In genomic region chr8:11421105-11421504, GRCm38 (mm10) we compare ENCODE assay signal across 9 mouse cellular contexts. TPM values are rescaled to one million over a fixed set of nuclear protein-coding genes. Genes with fewer than 3 reads are reported as not detected.
DNase-seq lines count a peak whose midpoint lies in the region; ATAC-seq and TF ChIP-seq lines count a peak whose summit lies in the region.
"Had no signal": no experiment of that assay in that cellular context is flagged by ENCODE, and none has a peak within 500 bp of the region (broad histone marks: within the 10 kb centered on the region; RNA-seq: fewer than 3 reads in every experiment).

No protein-coding gene starts in this region.

- H3K36me3 ChIP-seq in thymus, adult 2 months (ENCODE audit: control insufficient read depth, insufficient read depth, low read length): no peaks in the 10 kb centered on the region
- H3K36me3 ChIP-seq in intestine, postnatal 0 days (ENCODE audit: control insufficient read depth, insufficient read depth): peaks cover 19% of the 10 kb centered on the region; the same call in 1 of the 2 replicates

- intact Hi-C loops in heart, postnatal 10 days (cut with DNase I): loop anchor here (1.0 kb wide), 1 partner anchor 168 kb away; no protein-coding TSS in a partner anchor

- TF ChIP-seq POLR2A in thymus, adult 2 months (IDR thresholded peaks at IDR 0.05; ENCODE audit: control insufficient read depth, extremely low read depth, insufficient read depth, low read length, poor library complexity): no peak

- no peaks in the 10 kb centered on the region for H3K27me3 ChIP-seq in thymus, adult 2 months (ENCODE audit: control insufficient read depth, insufficient read depth, low read length)
- no peaks in the 10 kb centered on the region for H3K27me3 ChIP-seq in intestine, postnatal 0 days (replicated peaks; ENCODE audit: control insufficient read depth, insufficient read depth, low read length)
- H3K27me3 ChIP-seq: embryonic facial prominence, embryonic 15.5 days had no signal

- 64% methylated on average over 14 of the region's 14 CpGs for WGBS in thymus, adult 2 months
- WGBS in intestine, postnatal 0 days: 57% methylated on average over 14 of the region's 14 CpGs

- TF ChIP-seq CTCF in thymus, adult 2 months (IDR thresholded peaks at IDR 0.05; ENCODE audit: borderline replicate concordance, control insufficient read depth, extremely low read depth, insufficient read depth, low read length, poor library complexity): peak; percentile 91
- peak; percentile 80 for TF ChIP-seq CTCF in intestine, postnatal 0 days (IDR thresholded peaks at IDR 0.05; ENCODE audit: low read depth)

- H3K27ac ChIP-seq in thymus, adult 2 months (ENCODE audit: control insufficient read depth, insufficient read depth, low read length): no peak overlapping the region
- H3K27ac ChIP-seq in intestine, postnatal 0 days (ENCODE audit: low read depth, low read length): no peak overlapping the region
- H3K27ac ChIP-seq: embryonic facial prominence, embryonic 15.5 days had no signal

- H3K4me2 ChIP-seq in intestine, postnatal 0 days (replicated peaks; ENCODE audit: low read depth): no peak overlapping the region
- H3K4me2 ChIP-seq: embryonic facial prominence, embryonic 15.5 days had no signal

- ATAC-seq in intestine, postnatal 0 days: no peak
- ATAC-seq in megakaryocyte-erythroid progenitor cell, adult 5-6 weeks (replicated peaks; ENCODE audit: low FRiP score, low TSS enrichment, poor library complexity, severe bottlenecking): no peak; the same call in 1 of the 2 replicates

- DNase-seq in heart, postnatal 10 days: peak; percentile 63 to 78
- no peak for DNase-seq in heart, adult 11 months
- peak; percentile 50 for DNase-seq in thymus, adult 2 months
- DNase-seq in thymus, adult 18-20 months: no peak
- peak; percentile 11 for DNase-seq in c-Kit-negative CD71-positive TER-119-positive erythroid progenitor cells, embryonic 14.5 days (ENCODE audit: low read depth, low spot score)
- peak; percentile 62 for DNase-seq in ovary, postnatal 14 days (ENCODE audit: low spot score)

- H3K9me3 ChIP-seq in intestine, postnatal 0 days (ENCODE audit: control insufficient read depth): no peaks in the 10 kb centered on the region
- H3K9me3 ChIP-seq: embryonic facial prominence, embryonic 15.5 days had no signal

- H3K4me3 ChIP-seq in thymus, adult 2 months (ENCODE audit: control insufficient read depth, insufficient read depth, low read length): no peak overlapping the region
- H3K4me3 ChIP-seq in intestine, postnatal 0 days (ENCODE audit: low read depth, low read length): no peak overlapping the region
- H3K4me3 ChIP-seq: embryonic facial prominence, embryonic 15.5 days had no signal

- H3K9ac ChIP-seq in intestine, postnatal 0 days (ENCODE audit: low read depth, low read length): no peak overlapping the region
- H3K9ac ChIP-seq: embryonic facial prominence, embryonic 15.5 days had no signal

- H3K4me1 ChIP-seq in thymus, adult 2 months (replicated peaks; ENCODE audit: control insufficient read depth, insufficient read depth, low read length): no peaks in the 10 kb centered on the region
- H3K4me1 ChIP-seq in intestine, postnatal 0 days (replicated peaks; ENCODE audit: control insufficient read depth, insufficient read depth, low read length): no peaks in the 10 kb centered on the region

RNA-seq across cellular contexts. Expression of gene Rab20, which starts 57.4 kb away (rescaled TPM):
- total RNA-seq in heart, postnatal 10 days (2021): 10 to 100 TPM; 28.6 to 30.4 TPM
- 9.6 and 15.0 TPM in 2 replicates for polyA plus RNA-seq in thymus, adult 2 months (2012; rRNA removed)
- polyA plus RNA-seq in intestine, postnatal 0 days (2015; fragmentation: Nextera tagmentation; extraction: Ambion mirVana): 42.4 and 43.5 TPM in 2 replicates
- total RNA-seq in megakaryocyte-erythroid progenitor cell, adult 5-6 weeks (2014; fragmentation: Nextera tagmentation): 0.35 TPM in 1 of 2 replicates, not detected in the other
- not detected in 2 replicates for total RNA-seq in megakaryocyte-erythroid progenitor cell, adult 5-6 weeks (2017)

Comparison
In these comparisons a context has a peak if more than half of its experiments do, and no peak if none do; other contexts are left out.
1. DNase-seq: peak in heart, postnatal 10 days (2 of 2), thymus, adult 2 months (single experiment), c-Kit-negative CD71-positive TER-119-positive erythroid progenitor cells, embryonic 14.5 days (single experiment) and ovary, postnatal 14 days (single experiment); none in heart, adult 11 months (single experiment) and thymus, adult 18-20 months (0 of 2).
2. RNA of gene Rab20, which starts 57.4 kb away (total RNA-seq): 28.6 to 30.4 TPM in heart, postnatal 10 days; 0.35 TPM in megakaryocyte-erythroid progenitor cell, adult 5-6 weeks; every median in the first group is over 10 times any median in the second.